Mouse (Mus musculus) forebrain, embryonic 15.5 days (tissue): ENCODE measurements around the gene Ttc3. TPM values are rescaled to one million over a fixed set of nuclear protein-coding genes. Genes with fewer than 3 reads are reported as not detected.
A peak's percentile ranks its signal among the peaks of the same experiment; 100 is the strongest.
"Not testable (repeated sequence)": the region's sequence is repeated elsewhere in the genome, so short reads cannot be mapped to it uniquely, and the experiment has no call there.

ENCODE experiments used
- ATAC-seq: fragments of 200-750 bp; cut with Nextera tagmentation; replicated peaks from 2 replicates; pipeline ENCODE4 v1.8.0; 2017; ENCODE audit warnings: mild to moderate bottlenecking, moderate TSS enrichment, moderate library complexity
- H3K27ac ChIP-seq: fragments of 300-500 bp; sonication (generic); replicated peaks from 2 replicates; pipeline ENCODE4 v1.5.1; 2015; ENCODE audit warnings: mild to moderate bottlenecking, inconsistent platforms
- H3K27me3 ChIP-seq: fragments of 300-500 bp; sonication (generic); 2 replicates; pipeline ENCODE4 v1.6.1; 2015; ENCODE audit warnings: inconsistent platforms
- H3K36me3 ChIP-seq: fragments of 300-500 bp; sonication (generic); 2 replicates; pipeline ENCODE4 v1.6.1; 2015; ENCODE audit warnings: mild to moderate bottlenecking, inconsistent platforms
- H3K4me1 ChIP-seq: fragments of 300-500 bp; sonication (generic); 2 replicates; pipeline ENCODE4 v1.6.1; 2015; ENCODE audit warnings: inconsistent platforms
- H3K4me2 ChIP-seq: fragments of 300-500 bp; sonication (generic); replicated peaks from 2 replicates; pipeline ENCODE4 v1.6.1; 2015; ENCODE audit warnings: mild to moderate bottlenecking, inconsistent platforms
- H3K4me3 ChIP-seq: fragments of 300-500 bp; sonication (generic); 2 replicates; pipeline ENCODE4 v1.5.1; 2015; ENCODE audit warnings: mild to moderate bottlenecking, inconsistent platforms
- H3K9ac ChIP-seq: fragments of 300-500 bp; sonication (generic); replicated peaks from 2 replicates; pipeline ENCODE4 v1.6.1; 2015; ENCODE audit warnings: mild to moderate bottlenecking, inconsistent platforms
- H3K9me3 ChIP-seq: fragments of 300-500 bp; sonication (generic); 2 replicates; pipeline ENCODE4 v1.6.1; 2016; ENCODE audit warnings: inconsistent platforms
- WGBS: fragments of 180-500 bp; shearing (Covaris S2); methylation state at CpG from one replicate; pipeline ENCODE4 v1.1.7; 2015; ENCODE audit warnings: mixed read lengths; 5-methylcytosine and 5-hydroxymethylcytosine counted together
- polyA plus RNA-seq: library from polyadenylated mRNA; unstranded; fragments of >200 nt; fragmentation: Nextera tagmentation; extraction: Ambion mirVana; gene quantifications from 2 replicates; pipeline ENCODE4 v1.2.1, GENCODE M21; 2015

Gene Ttc3
- polyA plus RNA-seq: 783 and 832 TPM in 2 replicates

GRCm38 (mm10) chr16:94370173-94370914, at the start of gene Ttc3:
Ttc3 (plus strand) TSS chr16:94370618.
- H3K9me3 ChIP-seq: no peaks in the 10 kb centered on the region
- no peaks in the 10 kb centered on the region for H3K27me3 ChIP-seq
- H3K4me3 ChIP-seq: peak within 1 kb of the TSS; percentile 98
- peak within 1 kb of the TSS; percentile 59 for H3K4me2 ChIP-seq
- H3K9ac ChIP-seq: peak within 1 kb of the TSS; percentile 100
- peaks cover 39% of the 10 kb centered on the region for H3K4me1 ChIP-seq
- peak within 1 kb of the TSS; percentile 100 for H3K27ac ChIP-seq
- no peaks in the 10 kb centered on the region for H3K36me3 ChIP-seq
- WGBS: under 1% methylated on average over 72 of the region's 79 CpGs
- ATAC-seq: peak; percentile 77

DNA sequence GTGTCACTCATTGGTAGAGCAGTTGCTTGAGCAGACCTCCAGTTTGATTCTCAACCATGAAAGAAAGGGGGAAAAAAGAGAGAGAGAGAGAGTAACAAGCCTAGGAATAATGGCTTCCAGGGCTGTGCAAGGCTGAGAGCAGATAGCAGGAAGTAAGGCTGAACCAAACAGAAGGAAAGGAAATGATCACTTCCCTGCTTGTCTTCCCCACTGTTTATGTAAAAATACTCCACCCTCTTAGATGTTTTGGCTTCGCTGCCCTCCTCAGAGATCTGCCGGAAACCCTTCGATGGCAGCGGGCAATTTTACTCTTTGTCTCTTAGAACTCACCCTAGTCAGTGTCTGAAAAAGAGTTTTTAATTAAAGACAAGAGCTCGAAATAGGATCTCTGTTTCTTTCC, 46.7 kb upstream of the Ttc3 start:
- peaks cover 16% of the 10 kb centered on the region for H3K27me3 ChIP-seq
- no peaks in the 10 kb centered on the region for H3K9me3 ChIP-seq
- no peak overlapping the region for H3K9ac ChIP-seq
- 80% methylated on average over 5 of the region's 5 CpGs for WGBS
- H3K4me1 ChIP-seq: peaks cover 11% of the 10 kb centered on the region
- H3K36me3 ChIP-seq: no peaks in the 10 kb centered on the region
- no peak overlapping the region for H3K4me2 ChIP-seq
- H3K4me3 ChIP-seq: no peak overlapping the region
- no peak overlapping the region for H3K27ac ChIP-seq
- no peak for ATAC-seq

- H3K9ac ChIP-seq: no peak overlapping the region
- no peaks in the 10 kb centered on the region for H3K36me3 ChIP-seq
- no peak overlapping the region for H3K27ac ChIP-seq
- H3K9me3 ChIP-seq: no peaks in the 10 kb centered on the region
- H3K4me1 ChIP-seq: peaks cover 31% of the 10 kb centered on the region
- H3K27me3 ChIP-seq: peaks cover 16% of the 10 kb centered on the region
- H3K4me2 ChIP-seq: no peak overlapping the region
- 93% methylated on average over 3 of the region's 3 CpGs for WGBS
- no peak for ATAC-seq
- no peak overlapping the region for H3K4me3 ChIP-seq
Observed at GRCm38 (mm10) chr16:94326008-94326407, 44.4 kb upstream of the Ttc3 start.

DNA sequence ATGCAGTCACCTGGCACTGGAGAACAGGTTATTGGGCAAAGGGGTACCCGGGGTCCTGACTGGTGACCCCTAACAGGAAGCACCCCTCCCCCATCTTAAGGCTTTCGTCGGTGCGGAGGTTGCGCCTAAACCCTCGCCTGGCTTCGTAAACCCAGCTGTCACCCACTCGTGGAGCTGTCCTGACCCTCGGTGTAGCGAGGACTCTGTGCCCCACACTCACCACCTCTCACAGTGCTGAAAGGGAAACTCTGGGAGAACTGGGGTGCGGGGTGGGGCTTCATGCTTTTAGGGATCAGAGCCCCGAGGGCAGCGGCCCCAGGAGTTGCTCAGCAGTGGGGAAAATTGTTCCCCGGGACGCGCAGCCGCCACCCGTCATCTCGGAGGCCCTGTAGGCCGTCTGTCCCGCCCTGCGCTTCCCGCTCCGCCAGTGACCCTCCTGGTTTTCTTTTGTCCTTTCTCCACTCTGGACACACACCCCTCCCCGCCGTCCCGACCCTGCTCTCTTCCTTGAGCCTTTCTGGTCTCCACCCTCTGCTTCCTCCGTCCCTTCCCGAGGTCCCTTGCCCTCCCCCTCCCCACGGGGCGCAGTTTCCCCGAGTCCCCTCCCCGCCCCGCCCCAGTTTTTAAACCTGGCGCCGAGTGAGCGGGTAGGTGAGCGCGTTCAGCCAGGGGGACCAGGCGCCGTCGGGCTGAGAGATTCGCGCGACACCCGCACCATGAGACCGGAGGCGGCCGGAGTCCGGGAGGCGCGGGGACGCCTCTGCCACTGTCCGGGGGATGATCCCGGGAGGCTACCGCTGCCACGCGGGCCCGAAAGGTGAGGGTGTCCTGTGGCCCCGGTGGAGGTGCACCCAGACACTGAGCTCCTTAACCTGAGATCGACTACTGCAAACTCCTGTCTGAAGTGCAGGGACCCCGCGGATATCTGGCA, 42.4 kb upstream of the Ttc3 start, which contains the start of gene Ripply3:
Ripply3 (plus strand) TSS at position 640 of the 931 bp plus-strand sequence.
- Histone ChIP-seq H3K27me3 (peaks cover 16% of the 10 kb centered on the region), H3K4me3 (peak within 1 kb of the TSS; percentile 40), H3K27ac (no peak within 1 kb of the TSS), H3K9ac (peak within 1 kb of the TSS; percentile 43), H3K9me3 (no peaks in the 10 kb centered on the region), H3K36me3 (no peaks in the 10 kb centered on the region), H3K4me2 (peak within 1 kb of the TSS; percentile 80), H3K4me1 (peaks cover 31% of the 10 kb centered on the region)
- 0 out of 2 replicates have a peak, but pooled peaks have one; percentile 11 for ATAC-seq
- WGBS: 2% methylated on average over 63 of the region's 63 CpGs

DNA sequence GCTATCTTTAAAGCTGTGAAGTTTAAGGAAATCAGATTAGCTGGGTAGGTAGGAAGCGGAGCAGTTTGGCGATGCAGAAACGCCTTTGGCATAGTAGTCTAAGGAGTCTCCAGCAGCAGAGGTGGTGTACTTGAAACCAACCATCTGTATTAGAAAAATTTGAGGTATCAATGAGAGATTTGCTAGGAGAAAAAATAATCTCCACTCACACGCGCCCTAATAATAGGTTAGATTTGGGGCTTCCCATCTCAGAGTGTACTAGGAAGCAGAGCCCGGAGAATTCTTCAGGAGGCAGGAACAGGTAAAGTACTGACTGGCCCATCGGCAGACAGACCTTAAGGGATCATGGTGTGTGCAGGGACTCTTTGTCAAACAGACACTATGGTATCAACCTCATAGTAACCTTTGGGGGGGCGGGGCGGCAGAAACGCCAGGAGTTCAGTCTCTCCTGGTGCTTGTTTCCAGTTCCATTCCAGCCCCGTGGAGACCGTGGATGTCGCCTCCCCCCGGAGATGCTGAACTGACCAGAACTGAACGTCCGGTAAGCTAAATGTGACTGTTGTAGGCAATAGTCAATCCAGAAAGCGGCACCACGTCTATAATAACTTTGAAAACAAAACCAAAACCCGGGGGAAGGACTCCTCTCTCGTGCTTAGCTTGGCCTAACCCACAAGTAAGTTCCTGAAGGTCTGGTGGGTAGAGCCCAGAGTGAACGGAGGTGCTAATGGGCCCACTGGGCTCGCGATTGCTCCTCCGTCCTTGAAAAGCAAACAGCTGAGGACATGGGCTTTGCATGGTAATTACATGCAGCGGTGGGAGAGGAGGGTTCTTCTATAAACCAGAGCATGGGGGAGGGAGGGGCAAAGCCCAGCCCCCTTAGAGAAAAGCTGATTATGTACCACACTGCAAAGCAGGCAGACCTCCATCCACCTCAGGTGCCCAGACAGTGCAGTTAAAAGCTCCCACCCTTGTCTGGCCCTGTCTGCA, 41.2 kb upstream of the Ttc3 start:
- WGBS: 7% methylated on average over 25 of the region's 25 CpGs
- Histone ChIP-seq H3K27me3 (peaks cover 16% of the 10 kb centered on the region), H3K9me3 (no peaks in the 10 kb centered on the region), H3K4me3 (peak overlapping the region; percentile 40), H3K27ac (no peak overlapping the region), H3K4me2 (peak overlapping the region; percentile 80), H3K9ac (no peak overlapping the region), H3K36me3 (no peaks in the 10 kb centered on the region), H3K4me1 (peaks cover 31% of the 10 kb centered on the region)
- ATAC-seq: no peak

GRCm38 (mm10) chr16:94330429-94330828, 40.0 kb upstream of the Ttc3 start:
- H3K4me2 ChIP-seq: no peak overlapping the region
- no peaks in the 10 kb centered on the region for H3K36me3 ChIP-seq
- 0 out of 2 replicates have a peak overlapping the region, but pooled peaks have one; percentile 2 for H3K27ac ChIP-seq
- H3K27me3 ChIP-seq: peaks cover 16% of the 10 kb centered on the region
- no peak overlapping the region for H3K4me3 ChIP-seq
- H3K4me1 ChIP-seq: peaks cover 31% of the 10 kb centered on the region
- 27% methylated on average over 5 of the region's 5 CpGs for WGBS
- H3K9me3 ChIP-seq: no peaks in the 10 kb centered on the region
- H3K9ac ChIP-seq: no peak overlapping the region
- ATAC-seq: peak; percentile 68; the same call in 1 of the 2 replicates

DNA sequence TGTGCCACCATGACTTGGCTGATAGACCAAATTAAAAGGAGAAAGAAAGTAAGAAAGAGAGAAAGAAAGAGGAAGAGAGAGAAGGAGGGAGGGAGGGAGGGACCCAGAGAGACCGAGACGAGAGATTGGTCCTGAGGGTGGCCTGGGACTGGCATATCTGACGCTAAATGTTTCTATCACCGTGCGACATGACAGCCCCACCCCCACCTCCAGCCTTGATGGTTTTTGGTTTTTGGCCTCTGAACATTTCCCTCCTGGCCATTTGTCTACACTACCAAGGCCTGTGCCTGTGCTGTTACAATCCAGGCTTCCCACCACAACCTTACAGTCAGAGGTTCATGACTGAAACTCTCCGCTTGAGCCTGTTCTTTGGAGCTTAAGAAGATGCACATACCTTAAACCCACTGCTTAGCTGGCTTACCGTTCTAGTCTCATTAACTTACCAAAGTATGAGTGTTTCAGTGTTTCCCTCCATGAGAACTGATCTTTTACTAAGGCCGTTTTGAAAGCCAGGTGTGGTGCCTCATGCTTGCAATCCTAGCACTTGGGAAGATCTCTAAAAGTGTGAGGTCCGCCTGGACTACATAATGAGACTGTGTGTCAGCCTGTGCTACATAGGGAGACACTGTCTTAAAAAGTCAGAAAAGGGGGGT, 39.1 kb upstream of the Ttc3 start:
- Histone ChIP-seq H3K9ac (no peak overlapping the region), H3K4me3 (no peak overlapping the region), H3K4me2 (no peak overlapping the region), H3K27ac (no peak overlapping the region), H3K9me3 (no peaks in the 10 kb centered on the region), H3K36me3 (no peaks in the 10 kb centered on the region), H3K4me1 (peaks cover 31% of the 10 kb centered on the region), H3K27me3 (peaks cover 16% of the 10 kb centered on the region)
- 87% methylated on average over 9 of the region's 9 CpGs for WGBS
- no peak for ATAC-seq

DNA sequence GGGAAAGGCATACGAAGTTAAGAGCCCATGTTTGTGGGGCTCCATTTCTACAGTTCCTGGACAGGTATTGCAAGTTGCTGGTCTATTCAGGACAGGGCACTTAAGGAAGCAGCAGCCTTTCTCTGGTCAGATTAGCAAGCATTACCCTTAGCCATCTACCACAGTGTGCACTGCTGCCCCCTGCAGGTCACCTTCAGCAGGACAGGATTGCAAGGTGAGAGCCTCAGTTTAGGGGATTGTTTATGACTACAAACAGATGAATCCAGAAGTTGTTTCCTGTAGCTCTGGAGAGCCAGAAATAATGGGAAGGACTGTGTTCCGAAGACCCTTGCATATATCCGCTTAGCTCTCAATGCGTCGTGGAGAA, 38.5 kb upstream of the Ttc3 start:
- H3K4me3 ChIP-seq: no peak overlapping the region
- H3K27ac ChIP-seq: no peak overlapping the region
- no peaks in the 10 kb centered on the region for H3K36me3 ChIP-seq
- H3K9ac ChIP-seq: no peak overlapping the region
- H3K27me3 ChIP-seq: peaks cover 12% of the 10 kb centered on the region
- 59% methylated on average over 5 of the region's 5 CpGs for WGBS
- no peak for ATAC-seq
- peaks cover 31% of the 10 kb centered on the region for H3K4me1 ChIP-seq
- no peak overlapping the region for H3K4me2 ChIP-seq
- H3K9me3 ChIP-seq: no peaks in the 10 kb centered on the region

- Histone ChIP-seq H3K27me3 (no peaks in the 10 kb centered on the region), H3K4me3 (no peak overlapping the region), H3K9me3 (no peaks in the 10 kb centered on the region), H3K9ac (no peak overlapping the region), H3K36me3 (no peaks in the 10 kb centered on the region), H3K4me2 (no peak overlapping the region), H3K4me1 (peaks cover under 1% of the 10 kb centered on the region; the same call in 1 of the 2 replicates), H3K27ac (no peak overlapping the region)
- WGBS: 19% methylated on average over 5 of the region's 5 CpGs
- ATAC-seq: no peak
Observed at GRCm38 (mm10) chr16:94335656-94336055, 34.8 kb upstream of the Ttc3 start.

GRCm38 (mm10) chr16:94339164-94340160, 31.0 kb upstream of the Ttc3 start:
- H3K4me2 ChIP-seq, H3K36me3 ChIP-seq, H3K27me3 ChIP-seq, H3K9ac ChIP-seq, ATAC-seq, H3K9me3 ChIP-seq, H3K27ac ChIP-seq, H3K4me1 ChIP-seq, H3K4me3 ChIP-seq: not testable (repeated sequence)
- WGBS: 91% methylated on average over 22 of the region's 22 CpGs
